Mouse (Mus musculus): ENCODE measurements around the gene Lmx1a.
A peak's percentile ranks its signal among the peaks of the same experiment; 100 is the strongest.

Lmx1a gene

DNA sequence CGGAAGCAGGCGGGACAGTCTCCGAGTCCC is at the start of gene Lmx1a:
Gene Lmx1a, plus strand, starts transcription at position 6 of the 30 bp plus-strand sequence.
- no peak for DNase-seq (ENCODE audit: low spot score)

DNA sequence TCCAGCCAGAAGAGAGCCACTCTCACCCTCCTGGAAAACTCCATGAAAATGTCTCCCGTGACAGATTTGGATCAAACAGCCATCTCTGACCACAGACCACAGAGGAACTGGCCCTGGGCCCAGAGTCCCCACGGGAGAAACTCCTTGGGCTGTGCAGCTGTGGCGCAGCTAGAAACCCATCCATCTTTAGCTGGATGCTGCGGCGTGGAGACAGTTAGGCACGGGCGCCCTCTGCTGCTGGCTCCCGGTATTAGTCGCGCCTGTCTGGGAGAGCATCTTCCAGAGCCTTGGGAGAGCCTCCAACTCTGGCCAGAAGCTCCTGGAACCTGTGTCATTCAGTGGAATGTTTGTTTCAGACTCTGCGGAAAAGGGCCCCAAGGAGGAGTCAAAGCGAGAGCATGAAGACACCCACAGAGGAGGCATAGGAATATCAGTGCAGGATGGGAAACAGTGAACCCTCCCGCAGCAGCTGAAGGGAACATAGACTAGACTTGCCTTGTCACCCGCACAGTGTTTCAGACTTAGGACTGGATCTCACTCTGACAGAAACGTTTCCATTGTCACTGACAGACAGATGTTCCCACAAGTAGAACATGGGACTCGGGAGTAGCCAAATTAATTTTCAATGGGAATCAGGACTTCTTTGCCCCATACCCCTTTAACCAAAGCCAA is 44.0 kb upstream of the Lmx1a start:
- DNase-seq (ENCODE audit: low spot score) = peak; percentile 30

GRCm38 (mm10) chr1:167648670-167649069 is 40.4 kb upstream of the Lmx1a start:
- DNase-seq (ENCODE audit: low spot score) = no peak

DNA sequence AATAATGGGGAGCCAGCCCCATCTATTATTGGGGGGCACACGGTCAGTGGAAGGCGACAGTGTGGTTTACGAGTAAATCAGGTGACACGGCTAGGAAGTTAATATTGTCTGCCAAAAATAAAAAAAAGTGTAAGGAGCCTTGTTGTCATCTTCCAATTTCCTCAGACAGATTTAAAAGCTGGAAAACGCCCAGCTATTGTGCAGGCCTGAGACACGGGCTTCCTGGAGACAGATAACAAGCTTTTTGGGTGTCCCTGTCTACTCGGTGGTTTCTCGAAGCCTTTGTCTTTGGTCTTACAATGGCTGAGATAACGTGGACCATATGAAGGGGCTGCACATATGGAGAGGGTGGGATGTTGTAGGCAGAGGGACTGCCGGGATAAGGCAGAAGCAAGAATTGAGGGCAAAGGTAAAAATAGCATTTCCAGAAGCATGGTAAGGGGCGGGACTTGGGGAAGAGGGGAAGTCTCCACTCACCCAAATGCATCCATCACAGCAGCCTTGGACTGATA is 39.9 kb upstream of the Lmx1a start:
- no peak for DNase-seq (ENCODE audit: low spot score)

DNA sequence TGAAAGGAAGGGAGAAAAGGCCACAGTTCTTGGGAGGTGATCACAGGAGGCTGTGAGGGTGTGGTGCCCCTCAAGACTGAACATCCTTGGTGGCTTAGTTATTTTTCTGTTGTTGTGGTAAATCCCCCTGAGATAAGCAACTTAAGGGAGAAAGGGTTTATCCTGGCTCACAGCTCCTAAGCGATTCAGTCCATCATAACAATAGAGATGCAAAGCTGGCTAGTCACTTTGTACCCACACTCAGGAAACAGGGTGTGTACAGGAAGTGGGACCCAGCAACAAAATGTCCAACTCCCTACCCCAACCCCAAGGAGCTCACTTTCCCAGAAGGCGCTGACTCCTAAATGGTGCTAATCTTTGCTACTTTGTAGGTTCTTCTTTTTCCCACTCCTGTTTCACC is 36.7 kb upstream of the Lmx1a start:
- no peak for DNase-seq (ENCODE audit: low spot score)

DNA sequence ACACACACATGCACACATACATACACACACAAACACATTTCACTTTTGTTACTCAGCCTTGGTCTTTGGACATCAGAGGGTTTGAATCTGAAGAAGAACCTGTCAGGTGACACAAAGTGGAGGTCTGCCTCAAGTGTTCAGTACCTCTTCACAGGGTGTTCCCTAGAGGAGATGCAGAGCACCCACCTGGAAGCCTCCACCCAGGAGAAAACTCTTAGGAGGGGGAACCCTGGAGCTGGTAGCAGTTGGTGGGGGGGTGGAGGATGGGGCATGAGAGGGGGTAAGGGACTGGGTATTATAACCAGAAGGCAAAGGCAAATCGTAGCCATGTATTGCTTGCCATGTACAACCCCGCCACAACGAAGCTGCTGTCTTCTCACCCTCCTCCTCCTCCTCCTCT is 30.0 kb upstream of the Lmx1a start:
- no peak for DNase-seq (ENCODE audit: low spot score)

DNA sequence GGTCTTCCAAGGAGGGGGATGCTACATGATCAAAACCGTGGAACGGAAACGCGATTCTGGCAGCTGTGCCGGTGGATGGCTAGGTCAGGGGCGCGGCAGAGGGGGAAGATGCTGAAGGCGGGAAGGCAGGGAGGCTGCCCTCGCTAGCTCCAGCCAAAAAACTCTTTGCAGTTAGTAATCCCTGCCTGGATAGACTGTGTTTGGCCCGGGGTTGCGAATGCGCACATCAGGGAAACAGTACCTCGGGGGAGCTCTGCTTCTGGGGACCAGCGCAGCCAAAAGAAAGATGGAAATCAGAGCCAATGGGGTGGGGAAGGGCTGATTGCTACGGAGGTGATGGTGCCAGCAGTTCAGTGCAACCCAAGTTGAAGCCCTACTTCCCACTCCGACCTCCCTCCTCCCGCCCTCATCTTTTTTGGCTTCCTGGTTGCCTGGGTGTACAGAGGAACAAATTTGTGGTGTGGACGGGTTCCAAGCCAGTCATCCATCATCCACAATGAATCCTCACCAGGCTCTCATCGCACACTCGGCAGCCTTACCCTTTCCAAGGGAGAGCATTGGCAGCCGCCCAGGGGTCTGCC is 28.4 kb upstream of the Lmx1a start:
- DNase-seq (ENCODE audit: low spot score) = no peak

DNA sequence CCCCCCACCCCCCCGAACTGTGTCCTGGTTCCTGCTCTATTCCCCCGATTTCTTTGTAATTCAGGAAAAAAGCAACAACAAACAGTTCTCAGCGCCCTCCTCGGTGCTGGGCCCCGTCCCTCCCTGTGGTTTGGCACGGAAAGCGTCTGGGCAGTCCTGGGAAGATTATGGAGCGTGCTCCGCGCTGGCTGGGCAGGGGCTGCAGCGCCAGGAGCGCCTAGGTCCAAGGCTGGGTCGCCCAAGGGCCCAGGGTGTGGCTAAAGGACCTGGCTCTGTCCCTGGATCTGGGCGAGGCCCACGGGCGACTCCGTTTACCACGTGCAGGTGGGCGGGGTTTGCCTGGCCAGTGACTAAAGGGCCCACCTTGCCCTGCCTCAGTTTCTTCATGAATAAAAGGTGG is 27.9 kb upstream of the Lmx1a start:
- DNase-seq (ENCODE audit: low spot score) = no peak

GRCm38 (mm10) chr1:167663136-167663535 is 25.9 kb upstream of the Lmx1a start:
- DNase-seq (ENCODE audit: low spot score) = no peak

DNA sequence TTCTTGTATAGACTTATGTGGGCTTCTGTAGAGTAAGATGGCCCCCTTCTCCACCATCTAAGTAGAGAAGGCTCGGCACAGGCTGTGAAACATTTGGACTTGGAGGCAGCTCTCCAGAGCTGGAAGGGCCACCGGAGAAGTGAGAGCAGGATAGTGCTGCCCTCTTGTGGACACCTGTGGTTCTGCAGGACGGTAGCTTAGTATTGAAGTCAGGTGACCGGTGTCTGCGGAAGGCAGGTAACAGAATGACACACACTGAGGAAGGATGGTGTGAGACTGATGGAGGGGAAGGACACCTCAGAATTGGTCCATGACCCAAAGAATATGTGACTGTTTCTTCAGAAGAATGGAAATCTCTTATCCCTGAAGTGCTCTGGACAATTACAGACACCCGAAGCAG is 19.2 kb upstream of the Lmx1a start:
- peak; percentile 37 for DNase-seq (ENCODE audit: low spot score)

DNA sequence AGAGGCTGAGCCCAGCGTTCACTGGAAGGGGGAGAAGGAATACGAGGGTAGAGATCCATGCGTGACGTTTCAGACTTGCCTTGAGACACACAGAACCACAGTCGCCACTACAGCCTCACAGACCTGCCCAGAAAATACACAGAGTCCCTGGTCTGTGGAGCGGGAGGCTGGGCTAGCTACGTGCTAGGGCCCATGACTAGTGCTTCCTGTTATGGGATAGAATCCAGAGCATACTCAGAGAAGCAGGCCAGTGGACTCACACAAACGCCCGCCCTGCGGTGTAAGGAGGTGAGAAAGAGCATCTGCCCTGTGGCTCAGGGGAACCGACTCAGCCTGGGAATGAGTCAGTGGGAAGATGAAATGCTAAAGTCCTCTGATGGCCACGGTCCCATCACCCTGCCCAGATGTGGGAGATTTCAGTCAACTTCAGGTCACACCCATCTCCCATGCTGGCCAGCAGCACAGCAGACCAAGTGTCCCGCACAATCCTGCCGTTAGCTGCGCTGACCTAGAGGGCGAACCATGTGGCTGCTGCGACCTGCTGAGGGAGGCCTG is 16.5 kb upstream of the Lmx1a start:
- DNase-seq (ENCODE audit: low spot score) = no peak

DNA sequence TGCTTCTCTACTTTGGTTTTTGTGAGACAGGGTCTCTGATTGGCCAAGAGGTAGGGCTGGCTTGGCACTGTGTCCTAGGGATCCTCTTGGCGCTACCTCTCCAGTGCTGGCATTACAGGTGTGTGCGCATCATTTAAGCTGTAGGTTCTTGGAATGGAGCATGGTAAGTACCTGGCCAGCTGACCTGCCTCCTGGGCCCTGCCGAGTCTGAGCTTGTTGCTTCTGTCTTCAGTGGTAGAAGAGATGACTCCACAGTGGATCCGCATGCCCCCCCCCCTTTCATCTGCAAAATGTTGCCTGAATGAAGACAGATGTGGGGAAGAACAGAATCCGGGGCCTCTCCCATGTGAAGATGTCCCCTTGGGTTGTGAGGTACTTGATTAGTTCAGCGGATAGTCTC is 10.0 kb upstream of the Lmx1a start:
- no peak for DNase-seq (ENCODE audit: low spot score)

DNA sequence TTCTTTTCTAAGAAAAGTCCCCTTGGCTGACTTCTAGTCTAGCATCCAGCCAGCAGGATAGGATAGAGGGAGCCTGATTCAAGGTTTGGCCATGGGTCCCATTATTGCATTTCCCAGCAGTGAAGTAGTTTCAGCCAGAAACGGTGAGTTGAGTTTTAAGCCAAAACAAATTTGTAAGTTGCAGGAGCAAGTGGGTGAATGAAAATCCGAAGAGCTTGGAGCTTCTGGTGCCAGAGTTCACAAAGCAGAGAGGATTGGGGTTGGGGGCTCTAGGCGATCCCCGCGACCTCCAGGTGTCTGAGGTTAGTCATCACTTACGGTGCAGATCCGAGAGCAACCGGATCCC is 1.1 kb upstream of the Lmx1a start:
- DNase-seq (ENCODE audit: low spot score) = no peak

DNA sequence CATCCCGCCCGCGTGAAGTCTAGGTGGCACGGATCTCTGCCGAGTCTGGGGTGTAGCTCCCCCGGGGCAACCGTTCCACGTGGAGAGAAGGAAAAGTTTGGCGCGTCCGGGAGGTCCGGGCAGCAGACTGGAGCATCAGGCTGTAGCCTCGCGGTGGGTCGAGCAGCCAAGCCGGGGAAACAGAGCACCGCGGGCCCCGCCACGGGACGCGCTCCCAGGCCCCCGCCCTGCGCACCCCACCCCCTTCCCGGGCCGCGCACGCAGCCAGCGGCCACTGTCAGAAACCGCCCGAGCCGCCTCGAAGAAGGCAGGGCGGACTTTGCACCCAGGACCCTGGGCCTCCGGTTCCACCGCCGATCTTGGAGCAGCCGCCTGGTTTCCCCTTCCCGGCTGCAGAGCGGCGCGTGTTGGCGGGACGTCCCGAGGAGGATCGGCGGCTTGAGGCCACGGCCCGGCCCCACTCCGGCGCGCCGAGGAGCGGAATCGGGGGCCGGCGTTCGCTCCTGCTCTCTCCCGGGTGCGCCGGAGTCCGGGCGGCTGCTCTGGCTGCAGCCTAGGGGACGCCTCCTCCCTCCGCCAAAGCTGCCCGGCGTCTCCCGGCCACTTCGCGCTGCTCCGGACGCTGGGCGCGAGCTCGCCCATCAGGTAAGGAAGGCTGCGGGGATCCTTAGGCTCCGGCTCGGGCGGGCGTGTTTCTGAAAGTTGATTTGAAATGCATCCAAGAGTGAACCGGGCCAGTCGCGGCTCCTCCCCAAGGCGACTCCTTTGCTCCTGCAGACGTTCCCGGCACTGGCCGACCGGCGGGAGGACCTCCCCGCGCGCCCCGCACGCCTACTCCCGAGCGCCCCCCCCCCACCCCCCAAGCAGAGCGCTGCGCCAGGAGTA is 448 bp upstream of the Lmx1a start:
- peak; percentile 64 for DNase-seq (ENCODE audit: low spot score)

DNA sequence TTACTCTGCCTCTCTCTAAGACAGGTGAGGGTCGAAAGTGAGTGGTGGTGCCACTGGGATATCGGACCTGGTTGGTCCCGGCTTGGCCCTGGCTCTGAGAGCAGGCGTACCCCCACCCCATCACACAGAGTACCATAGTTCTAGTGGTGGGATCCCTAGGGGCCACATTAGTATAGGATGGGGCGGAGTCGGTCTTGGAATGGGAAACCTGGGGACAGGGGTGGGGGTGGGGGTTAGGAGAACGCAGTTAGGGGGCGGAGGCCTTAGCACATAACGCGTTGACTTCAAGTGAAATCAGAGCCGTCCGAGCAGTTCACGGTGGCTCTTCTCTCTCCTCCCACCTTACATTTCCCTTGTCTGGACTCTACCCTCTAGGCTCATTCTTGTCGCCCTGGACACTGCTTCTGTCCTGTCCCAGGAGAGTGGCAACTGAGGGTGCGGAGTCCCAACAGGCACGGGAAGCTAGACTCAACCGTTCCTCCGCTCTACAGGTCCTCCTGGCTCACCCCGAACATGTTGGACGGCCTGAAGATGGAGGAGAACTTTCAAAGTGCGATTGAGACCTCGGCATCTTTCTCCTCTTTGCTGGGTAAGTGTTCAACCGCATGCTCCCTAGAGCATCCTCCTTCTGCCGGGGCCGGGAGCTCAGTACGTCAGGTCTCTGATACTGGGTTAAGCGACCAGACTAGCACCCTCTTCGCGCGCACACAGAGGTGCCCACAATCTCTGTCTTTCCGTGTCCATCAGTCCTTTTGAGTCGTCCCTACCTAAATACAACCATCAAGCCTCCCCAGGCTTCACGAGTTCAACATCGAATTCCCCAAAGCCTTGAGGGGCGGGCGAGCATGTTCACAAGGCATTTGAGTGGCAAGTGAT is 463 bp downstream of the Lmx1a start:
- peak; percentile 18 for DNase-seq (ENCODE audit: low spot score)

DNA sequence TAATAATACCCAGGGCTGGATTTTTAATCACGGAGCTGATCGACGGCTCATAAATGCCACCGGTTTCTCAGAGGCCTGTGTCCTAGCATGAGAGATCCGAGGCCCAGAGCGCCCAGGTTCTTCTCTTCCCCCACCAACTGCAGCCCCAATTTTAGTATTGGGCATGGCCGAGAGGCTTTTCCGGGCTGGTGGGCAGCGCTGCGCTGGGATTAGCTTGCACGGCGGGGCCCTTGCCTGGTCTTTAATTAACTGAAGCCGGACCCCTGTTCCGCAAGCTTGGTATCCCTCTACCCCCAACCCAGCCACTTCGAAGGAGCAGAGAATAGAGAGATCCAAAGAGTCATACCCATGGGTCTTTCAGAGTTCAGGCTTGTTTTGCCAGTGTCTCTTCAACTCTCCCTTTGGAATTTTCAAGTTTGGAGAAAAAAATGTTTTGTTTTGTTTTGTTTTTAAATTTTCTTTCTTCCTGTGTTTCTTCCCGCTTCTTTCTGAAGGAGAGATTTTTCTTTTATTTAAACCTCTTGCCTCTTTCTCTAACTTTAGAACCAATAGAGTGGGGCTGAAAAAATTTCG is 1.2 kb downstream of the Lmx1a start:
- DNase-seq (ENCODE audit: low spot score) = no peak

DNA sequence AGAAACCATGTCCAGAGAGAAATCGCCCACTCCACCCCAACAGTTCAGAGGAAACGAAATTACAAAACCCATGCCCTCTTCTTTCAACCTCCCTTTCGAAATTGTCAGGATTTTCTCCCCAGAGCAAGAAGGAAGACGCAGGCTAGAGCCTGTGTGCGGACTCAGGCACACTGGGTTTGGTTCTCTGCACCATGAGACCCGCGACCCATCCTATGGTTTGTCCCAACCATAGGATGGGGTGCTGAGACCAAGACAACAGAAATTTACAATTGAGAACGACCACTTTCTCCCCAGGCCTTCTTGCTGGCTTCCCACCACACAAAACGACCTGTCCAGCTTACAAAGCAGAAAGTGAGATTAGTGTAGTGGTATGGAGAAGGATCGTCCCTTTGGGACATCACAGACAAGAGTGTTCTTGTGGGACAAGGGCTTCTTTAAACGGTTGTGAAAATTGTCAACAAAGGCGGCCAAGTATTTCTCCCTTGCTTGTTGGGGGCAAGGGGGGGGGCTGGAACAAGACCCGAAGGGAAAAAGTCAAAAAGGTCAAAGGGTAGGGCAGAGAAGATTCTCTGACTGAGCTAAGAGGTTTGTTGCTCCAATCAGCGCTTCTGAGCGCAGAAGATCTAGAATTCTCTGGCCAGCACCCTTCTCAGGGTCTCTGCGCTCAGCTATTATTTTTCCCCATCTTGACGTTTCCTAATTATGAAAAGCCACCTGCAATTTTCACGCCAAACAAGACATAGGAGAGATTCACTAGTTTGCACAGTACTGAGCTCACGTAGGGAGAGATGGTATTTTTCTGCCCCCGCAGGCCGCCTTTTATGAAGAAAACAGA is 1.9 kb downstream of the Lmx1a start:
- no peak for DNase-seq (ENCODE audit: low spot score)

GRCm38 (mm10) chr1:167691911-167692682 is 3.1 kb downstream of the Lmx1a start:
- DNase-seq (ENCODE audit: low spot score) = no peak

DNA sequence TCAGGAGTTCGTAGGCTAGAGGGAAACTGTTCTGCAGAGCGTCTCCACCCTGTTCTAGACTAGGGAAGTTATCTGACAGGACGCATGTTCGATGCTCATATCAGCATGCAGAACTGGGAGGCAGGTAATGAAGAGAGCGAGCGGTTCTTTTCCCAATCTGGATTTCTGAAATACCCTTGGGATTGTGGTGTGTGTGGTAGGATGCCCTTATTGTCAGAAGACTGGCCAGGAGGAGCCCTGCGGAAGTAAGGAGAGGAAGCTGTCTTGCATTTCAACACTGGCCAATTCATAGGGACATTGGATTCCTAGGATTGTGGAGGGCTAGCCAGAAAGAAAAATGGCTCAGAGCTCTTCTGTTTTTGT is 3.6 kb downstream of the Lmx1a start:
- DNase-seq (ENCODE audit: low spot score) = no peak

GRCm38 (mm10) chr1:167693499-167694240 is 4.6 kb downstream of the Lmx1a start:
- no peak for DNase-seq (ENCODE audit: low spot score)

Data from yolk sac, embryonic 10.5 days (tissue).